13 mouse cellular contexts compared by ENCODE assay signal in the genomic region with DNA sequence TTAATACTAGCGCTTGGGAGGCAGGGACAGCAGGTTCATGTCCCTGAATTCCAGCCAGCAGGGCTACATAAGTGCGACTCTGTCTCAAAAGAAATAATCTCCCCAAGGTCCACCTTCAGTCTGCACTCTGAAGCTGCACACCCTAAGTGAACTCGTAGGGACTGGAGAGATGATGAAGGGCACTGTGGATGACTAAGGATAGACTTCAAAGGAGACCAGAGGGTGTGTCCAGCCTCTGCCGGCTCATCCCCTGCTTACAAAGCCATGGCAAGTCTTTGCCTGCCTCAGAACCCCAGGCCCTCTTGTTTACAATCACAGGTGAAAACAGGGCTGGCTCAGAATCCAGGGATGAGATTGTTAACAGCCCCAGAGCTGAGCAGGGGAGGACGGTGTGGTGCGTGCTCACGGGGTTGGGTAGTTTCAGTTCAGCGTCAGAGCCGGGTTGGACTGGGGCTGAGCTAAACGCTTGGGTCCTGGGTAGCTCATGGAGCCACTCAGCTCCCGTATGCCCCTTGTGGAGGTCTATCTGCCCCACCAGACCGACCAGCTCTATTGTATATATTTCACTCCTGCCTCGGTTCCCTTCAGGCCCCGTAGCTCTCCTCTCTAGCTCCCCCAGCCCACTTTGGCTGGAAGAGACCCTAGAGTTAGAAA. TPM values are rescaled to one million over a fixed set of nuclear protein-coding genes. Genes with fewer than 3 reads are reported as not detected.
DNase-seq lines count a peak whose midpoint lies in the region; ATAC-seq and TF ChIP-seq lines count a peak whose summit lies in the region.
"Had no signal": no experiment of that assay in that cellular context is flagged by ENCODE, and none has a peak within 500 bp of the region (broad histone marks: within the 10 kb centered on the region; RNA-seq: fewer than 3 reads in every experiment).

No protein-coding gene starts in this region.

- dilution Hi-C loops in CH12.LX (cut with MboI; ENCODE audit: extremely low pct_ligation_motif_present, extremely low pct_unique_long_range_greater_than_20kb, low sequenced_read_pairs) = no loop called here

- WGBS in heart, embryonic 15.5 days = 30% methylated on average over 14 of the region's 14 CpGs
- 28% methylated on average over 14 of the region's 14 CpGs for WGBS in embryonic facial prominence, embryonic 14.5 days
- WGBS in liver, embryonic 12.5 days (ENCODE audit: insufficient replicate concordance) = 36% methylated on average over 14 of the region's 14 CpGs
- WGBS in neural tube, embryonic 15.5 days = 30% methylated on average over 14 of the region's 14 CpGs

- no peak for TF ChIP-seq POLR2A in CH12.LX (IDR thresholded peaks at IDR 0.05; ENCODE audit: low read depth, low read length)

- TF ChIP-seq RAD21 in CH12.LX (IDR thresholded peaks at IDR 0.05; ENCODE audit: low read depth, low read length) = no peak

- H3K27ac ChIP-seq in heart, embryonic 15.5 days = no peak overlapping the region
- H3K27ac ChIP-seq in CH12.LX (ENCODE audit: insufficient read depth, low read depth) = no peak overlapping the region
- no peak overlapping the region for H3K27ac ChIP-seq in embryonic facial prominence, embryonic 14.5 days (replicated peaks; ENCODE audit: low read depth, low read length)
- no peak overlapping the region for H3K27ac ChIP-seq in liver, embryonic 12.5 days
- H3K27ac ChIP-seq in neural tube, embryonic 15.5 days (replicated peaks) = no peak overlapping the region
- H3K27ac ChIP-seq: forebrain, embryonic 10.5 days; midbrain, embryonic 12.5 days had no signal

- no peak for TF ChIP-seq EP300 in CH12.LX (IDR thresholded peaks at IDR 0.05; ENCODE audit: low read length)

- no peak overlapping the region for H3K9ac ChIP-seq in heart, embryonic 15.5 days
- no peak overlapping the region for H3K9ac ChIP-seq in CH12.LX (ENCODE audit: insufficient read depth, low read depth)
- H3K9ac ChIP-seq in embryonic facial prominence, embryonic 14.5 days (ENCODE audit: low read depth, low read length) = no peak overlapping the region
- peak overlapping the region; percentile 51 for H3K9ac ChIP-seq in liver, embryonic 12.5 days
- H3K9ac ChIP-seq in neural tube, embryonic 15.5 days (replicated peaks) = no peak overlapping the region
- H3K9ac ChIP-seq: midbrain, embryonic 12.5 days had no signal

- peak overlapping the region; percentile 33 for H3K4me2 ChIP-seq in heart, embryonic 15.5 days
- H3K4me2 ChIP-seq in CH12.LX (ENCODE audit: insufficient read depth, low read depth, poor library complexity, severe bottlenecking) = peak overlapping the region; percentile 51
- H3K4me2 ChIP-seq in embryonic facial prominence, embryonic 14.5 days (ENCODE audit: low read depth, low read length) = no peak overlapping the region
- peak overlapping the region; percentile 57 for H3K4me2 ChIP-seq in liver, embryonic 12.5 days
- H3K4me2 ChIP-seq in neural tube, embryonic 15.5 days = no peak overlapping the region
- H3K4me2 ChIP-seq: midbrain, embryonic 12.5 days had no signal

- no peak for TF ChIP-seq CTCF in CH12.LX (conservative IDR thresholded peaks at IDR 0.05 in 1 of 2, IDR thresholded peaks at IDR 0.05 in 1 of 2; ENCODE audit: low read depth in 2 of 2, low read length in 2 of 2)

- no peaks in the 10 kb centered on the region for H3K79me2 ChIP-seq in CH12.LX (replicated peaks; ENCODE audit: control insufficient read depth, extremely low read depth, insufficient read depth, poor library complexity, severe bottlenecking)

- no peaks in the 10 kb centered on the region for H3K27me3 ChIP-seq in heart, embryonic 15.5 days
- H3K27me3 ChIP-seq in CH12.LX (replicated peaks) = peaks cover 9% of the 10 kb centered on the region
- no peaks in the 10 kb centered on the region for H3K27me3 ChIP-seq in embryonic facial prominence, embryonic 14.5 days (replicated peaks; ENCODE audit: control insufficient read depth, insufficient read depth, low read length)
- H3K27me3 ChIP-seq in liver, embryonic 12.5 days (replicated peaks) = peaks cover 36% of the 10 kb centered on the region
- 0 out of 2 replicates have a peak, but pooled peaks cover 3% of the 10 kb centered on the region for H3K27me3 ChIP-seq in neural tube, embryonic 15.5 days (replicated peaks)

- peaks cover 15% of the 10 kb centered on the region for H3K4me1 ChIP-seq in heart, embryonic 15.5 days (replicated peaks)
- H3K4me1 ChIP-seq in CH12.LX (ENCODE audit: control insufficient read depth in 1 of 2, insufficient read depth in 2 of 2) = peaks cover 9 to 28% of the 10 kb centered on the region in 2 experiments
- H3K4me1 ChIP-seq in embryonic facial prominence, embryonic 14.5 days (ENCODE audit: control insufficient read depth, insufficient read depth, low read length) = no peaks in the 10 kb centered on the region
- peaks cover 34% of the 10 kb centered on the region for H3K4me1 ChIP-seq in liver, embryonic 12.5 days
- no peaks in the 10 kb centered on the region for H3K4me1 ChIP-seq in neural tube, embryonic 15.5 days
- H3K4me1 ChIP-seq: forebrain, embryonic 10.5 days; midbrain, embryonic 12.5 days had no signal

- DNase-seq in heart, postnatal 4 days = no peak
- DNase-seq in CH12.LX (ENCODE audit: extremely low read depth) = no peak
- no peak for DNase-seq in embryonic facial prominence, embryonic 14.5 days (ENCODE audit: low spot score)
- DNase-seq in frontal cortex, postnatal 14 days (ENCODE audit: low spot score in 2 of 2) = no peak
- DNase-seq in spleen, postnatal 10 days (ENCODE audit: low spot score in 2 of 2) = no peak
- DNase-seq: gastrocnemius, postnatal 14 days; retina, postnatal 1 day had no signal

- in situ Hi-C loops in CH12.LX (cut with MboI; ENCODE audit: low pct_ligation_motif_present, low pct_unique_long_range_greater_than_20kb, low sequenced_read_pairs) = no loop called here

- no peak for ATAC-seq in heart, embryonic 15.5 days (replicated peaks; ENCODE audit: insufficient number of reproducible peaks, insufficient read depth, low FRiP score, low read depth)
- ATAC-seq in embryonic facial prominence, embryonic 14.5 days (ENCODE audit: low read depth) = peak; percentile 41; the same call in 1 of the 2 replicates
- ATAC-seq in liver, embryonic 12.5 days = peak; percentile 84
- ATAC-seq in neural tube, embryonic 15.5 days (ENCODE audit: low FRiP score) = no peak

- H3K4me3 ChIP-seq in heart, embryonic 15.5 days = no peak overlapping the region
- no peak overlapping the region for H3K4me3 ChIP-seq in CH12.LX (replicated peaks in 1 of 3; ENCODE audit: low read depth in 2 of 3, low read length in 2 of 3, poor library complexity in 1 of 3)
- no peak overlapping the region for H3K4me3 ChIP-seq in embryonic facial prominence, embryonic 14.5 days (ENCODE audit: low read depth, low read length)
- peak overlapping the region; percentile 21; the same call in 1 of the 2 replicates for H3K4me3 ChIP-seq in liver, embryonic 12.5 days
- no peak overlapping the region for H3K4me3 ChIP-seq in neural tube, embryonic 15.5 days (replicated peaks)
- H3K4me3 ChIP-seq: forebrain, embryonic 10.5 days; midbrain, embryonic 12.5 days had no signal

- H3K36me3 ChIP-seq in heart, embryonic 15.5 days = no peaks in the 10 kb centered on the region
- H3K36me3 ChIP-seq in CH12.LX (replicated peaks in 1 of 2; ENCODE audit: control insufficient read depth in 1 of 2, insufficient read depth in 1 of 2, low read length in 1 of 2) = no peaks in the 10 kb centered on the region
- H3K36me3 ChIP-seq in embryonic facial prominence, embryonic 14.5 days (ENCODE audit: control insufficient read depth, insufficient read depth, low read length) = no peaks in the 10 kb centered on the region
- H3K36me3 ChIP-seq in liver, embryonic 12.5 days = no peaks in the 10 kb centered on the region
- H3K36me3 ChIP-seq in neural tube, embryonic 15.5 days = no peaks in the 10 kb centered on the region
- H3K36me3 ChIP-seq: forebrain, embryonic 10.5 days; midbrain, embryonic 12.5 days had no signal

- H3K9me3 ChIP-seq in heart, embryonic 15.5 days (replicated peaks) = no peaks in the 10 kb centered on the region
- no peaks in the 10 kb centered on the region for H3K9me3 ChIP-seq in CH12.LX (replicated peaks; ENCODE audit: low read length)
- no peaks in the 10 kb centered on the region for H3K9me3 ChIP-seq in embryonic facial prominence, embryonic 14.5 days (ENCODE audit: control insufficient read depth, low read length)
- H3K9me3 ChIP-seq in liver, embryonic 12.5 days (replicated peaks) = no peaks in the 10 kb centered on the region
- H3K9me3 ChIP-seq in neural tube, embryonic 15.5 days (replicated peaks) = no peaks in the 10 kb centered on the region
- H3K9me3 ChIP-seq: forebrain, embryonic 10.5 days; midbrain, embryonic 12.5 days had no signal

RNA-seq across cellular contexts. Expression of gene Dok4, which starts 12.4 kb away (rescaled TPM):
- polyA plus RNA-seq in heart, embryonic 15.5 days (2015; fragmentation: Nextera tagmentation; extraction: Ambion mirVana) = 22.9 and 31.6 TPM in 2 replicates
- 10 to 100 TPM; 34.2 to 39.5 TPM for total RNA-seq in heart, postnatal 4 days (2021)
- total RNA-seq in CH12.LX (2012; rRNA removed) (1.8 and 2.3 TPM in 2 replicates), CH12.LX (2014; rRNA removed) (1.6 and 2.3 TPM in 2 replicates)
- polyA plus RNA-seq in CH12.LX (2012; ENCODE audit: insufficient read length, low read depth) = 1.7 and 1.9 TPM in 2 replicates
- 30.6 and 31.6 TPM in 2 replicates for polyA plus RNA-seq in embryonic facial prominence, embryonic 14.5 days (2014; fragmentation: Nextera tagmentation; extraction: Ambion mirVana)
- polyA plus RNA-seq in liver, embryonic 12.5 days (2016; fragmentation: Nextera tagmentation; extraction: Ambion mirVana) = 13.8 and 14.6 TPM in 2 replicates
- polyA plus RNA-seq in neural tube, embryonic 15.5 days (2015; fragmentation: Nextera tagmentation; extraction: Ambion mirVana) = 100 and 116 TPM in 2 replicates

RNA-seq across cellular contexts. Expression of gene Ccdc102a, which starts 29.4 kb away (rescaled TPM):
- polyA plus RNA-seq in heart, embryonic 15.5 days (2015; fragmentation: Nextera tagmentation; extraction: Ambion mirVana) = 18.6 and 25.1 TPM in 2 replicates
- total RNA-seq in heart, postnatal 4 days (2021) = 10 to 100 TPM; 18.1 to 19.4 TPM
- 5.8 and 5.9 TPM in 2 replicates for total RNA-seq in CH12.LX (2012; rRNA removed)
- total RNA-seq in CH12.LX (2014; rRNA removed) = 2.1 and 2.5 TPM in 2 replicates
- 2.8 and 4.5 TPM in 2 replicates for polyA plus RNA-seq in CH12.LX (2012; ENCODE audit: insufficient read length, low read depth)
- 38.5 and 49.5 TPM in 2 replicates for polyA plus RNA-seq in embryonic facial prominence, embryonic 14.5 days (2014; fragmentation: Nextera tagmentation; extraction: Ambion mirVana)
- 9.1 and 10.0 TPM in 2 replicates for polyA plus RNA-seq in liver, embryonic 12.5 days (2016; fragmentation: Nextera tagmentation; extraction: Ambion mirVana)
- polyA plus RNA-seq in neural tube, embryonic 15.5 days (2015; fragmentation: Nextera tagmentation; extraction: Ambion mirVana) = 6.2 and 13.2 TPM in 2 replicates

RNA-seq across cellular contexts. Expression of gene Polr2c, which starts 31.3 kb away (rescaled TPM):
- 107 and 122 TPM in 2 replicates for polyA plus RNA-seq in heart, embryonic 15.5 days (2015; fragmentation: Nextera tagmentation; extraction: Ambion mirVana)
- total RNA-seq in heart, postnatal 4 days (2021) = 10 to 100 TPM; 63.3 to 74.8 TPM
- total RNA-seq in CH12.LX (2012; rRNA removed) (93.2 and 102 TPM in 2 replicates), CH12.LX (2014; rRNA removed) (120 and 130 TPM in 2 replicates)
- polyA plus RNA-seq in CH12.LX (2012; ENCODE audit: insufficient read length, low read depth) = 134 and 141 TPM in 2 replicates
- polyA plus RNA-seq in embryonic facial prominence, embryonic 14.5 days (2014; fragmentation: Nextera tagmentation; extraction: Ambion mirVana) = 121 and 129 TPM in 2 replicates
- 107 and 112 TPM in 2 replicates for polyA plus RNA-seq in liver, embryonic 12.5 days (2016; fragmentation: Nextera tagmentation; extraction: Ambion mirVana)
- 117 and 122 TPM in 2 replicates for polyA plus RNA-seq in neural tube, embryonic 15.5 days (2015; fragmentation: Nextera tagmentation; extraction: Ambion mirVana)

RNA-seq across cellular contexts. Expression of gene Adgrg5, which starts 35.0 kb away (rescaled TPM):
- 0.25 and 1.2 TPM in 2 replicates for polyA plus RNA-seq in heart, embryonic 15.5 days (2015; fragmentation: Nextera tagmentation; extraction: Ambion mirVana)
- under 1 TPM; 0.12 to 0.50 TPM for total RNA-seq in heart, postnatal 4 days (2021)
- total RNA-seq in CH12.LX (2012; rRNA removed) = 0.81 and 1.0 TPM in 2 replicates
- 5.2 and 6.9 TPM in 2 replicates for total RNA-seq in CH12.LX (2014; rRNA removed)
- 9.2 and 10.0 TPM in 2 replicates for polyA plus RNA-seq in CH12.LX (2012; ENCODE audit: insufficient read length, low read depth)
- polyA plus RNA-seq in embryonic facial prominence, embryonic 14.5 days (2014; fragmentation: Nextera tagmentation; extraction: Ambion mirVana) = 0.21 TPM in 2 replicates
- polyA plus RNA-seq in liver, embryonic 12.5 days (2016; fragmentation: Nextera tagmentation; extraction: Ambion mirVana) = 0.90 and 0.91 TPM in 2 replicates
- 0.28 and 1.3 TPM in 2 replicates for polyA plus RNA-seq in neural tube, embryonic 15.5 days (2015; fragmentation: Nextera tagmentation; extraction: Ambion mirVana)
- total RNA-seq: gastrocnemius, postnatal 14 days; left cerebral cortex, postnatal 36 days had no signal

RNA-seq across cellular contexts. Expression of gene Ciapin1, which starts 50.4 kb away (rescaled TPM):
- polyA plus RNA-seq in heart, embryonic 15.5 days (2015; fragmentation: Nextera tagmentation; extraction: Ambion mirVana) = 77.7 and 88.6 TPM in 2 replicates
- 10 to 100 TPM; 84.5 to 91.1 TPM for total RNA-seq in heart, postnatal 4 days (2021)
- total RNA-seq in CH12.LX (2012; rRNA removed) (83.1 and 99.8 TPM in 2 replicates), CH12.LX (2014; rRNA removed) (89.4 and 97.1 TPM in 2 replicates)
- polyA plus RNA-seq in CH12.LX (2012; ENCODE audit: insufficient read length, low read depth) = 139 and 189 TPM in 2 replicates
- polyA plus RNA-seq in embryonic facial prominence, embryonic 14.5 days (2014; fragmentation: Nextera tagmentation; extraction: Ambion mirVana) = 72.2 and 79.5 TPM in 2 replicates
- polyA plus RNA-seq in liver, embryonic 12.5 days (2016; fragmentation: Nextera tagmentation; extraction: Ambion mirVana) = 80.9 and 83.4 TPM in 2 replicates
- 177 and 195 TPM in 2 replicates for polyA plus RNA-seq in neural tube, embryonic 15.5 days (2015; fragmentation: Nextera tagmentation; extraction: Ambion mirVana)

Comparison
In these comparisons a context has a peak if more than half of its experiments do, and no peak if none do; other contexts are left out.
1. ATAC-seq: peak in embryonic facial prominence, embryonic 14.5 days (single experiment) and liver, embryonic 12.5 days (single experiment); none in heart, embryonic 15.5 days (single experiment) and neural tube, embryonic 15.5 days (single experiment).
2. H3K4me2 ChIP-seq: peak in heart, embryonic 15.5 days (single experiment), CH12.LX (single experiment) and liver, embryonic 12.5 days (single experiment); none in embryonic facial prominence, embryonic 14.5 days (single experiment) and neural tube, embryonic 15.5 days (single experiment).